Mouse (Mus musculus): ENCODE results near the gene Prss40.
"Not testable (repeated sequence)": the region's sequence is repeated elsewhere in the genome, so short reads cannot be mapped to it uniquely, and the experiment has no call there.

The Prss40 gene

DNA sequence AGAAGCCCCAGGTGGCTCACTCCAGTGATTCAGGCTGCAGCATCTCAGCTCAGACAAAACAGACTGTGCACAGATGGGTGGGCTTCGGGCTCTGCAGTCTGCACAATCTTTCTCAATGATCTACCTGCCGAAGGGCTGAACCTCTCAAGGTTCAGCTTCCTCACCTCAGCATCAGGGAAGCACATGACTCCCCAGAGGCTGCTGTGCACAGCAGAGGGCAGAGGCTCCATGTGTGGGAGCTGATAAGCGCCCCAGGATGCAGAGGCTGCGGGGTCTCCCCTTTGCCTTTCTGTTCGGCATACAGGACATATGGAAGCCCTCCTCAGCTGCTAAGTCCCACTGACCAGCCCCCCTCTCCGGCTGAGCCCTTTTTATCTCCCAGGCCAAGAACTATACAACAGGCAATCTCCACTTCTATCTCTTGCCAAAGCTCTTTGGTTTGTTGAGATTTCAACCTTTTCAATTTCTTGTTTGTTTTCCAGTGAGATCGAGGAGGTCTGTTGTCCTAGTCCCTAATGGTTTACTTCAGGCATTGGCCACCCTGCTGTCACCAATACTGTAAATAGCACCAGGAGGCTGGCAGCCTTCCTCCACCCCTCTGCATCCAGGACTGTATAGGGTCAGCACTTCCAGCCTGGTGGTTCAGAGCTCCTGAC lies 25.6 kb downstream of the Prss40 start, which contains the start of gene Cfc1:
Gene Cfc1, plus strand, starts transcription at position 606 of the 656 bp plus-strand sequence.
- in situ Hi-C loops (cut with MboI, MseI) = not testable (repeated sequence)

DNA sequence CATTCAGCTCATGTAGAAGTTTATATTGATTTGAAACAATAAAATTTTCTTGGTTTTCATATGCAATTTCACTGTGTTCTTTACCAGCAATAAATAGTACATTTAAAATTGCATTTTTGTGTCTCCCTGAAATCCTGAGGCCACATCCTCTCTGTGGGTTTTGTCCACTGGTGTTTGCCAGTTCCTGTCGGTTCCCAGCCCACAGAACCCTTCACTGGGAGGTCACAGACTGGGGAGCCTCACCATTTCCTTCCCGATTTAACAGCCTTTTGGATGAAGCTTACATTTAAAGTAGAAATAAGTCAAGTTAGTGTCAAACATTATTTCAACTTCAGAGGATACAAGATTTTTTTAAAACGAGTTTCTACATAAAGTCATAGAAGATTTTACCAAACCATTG lies 26.2 kb downstream of the Prss40 start:
- in situ Hi-C loops (cut with MboI, MseI) = not testable (repeated sequence)

DNA sequence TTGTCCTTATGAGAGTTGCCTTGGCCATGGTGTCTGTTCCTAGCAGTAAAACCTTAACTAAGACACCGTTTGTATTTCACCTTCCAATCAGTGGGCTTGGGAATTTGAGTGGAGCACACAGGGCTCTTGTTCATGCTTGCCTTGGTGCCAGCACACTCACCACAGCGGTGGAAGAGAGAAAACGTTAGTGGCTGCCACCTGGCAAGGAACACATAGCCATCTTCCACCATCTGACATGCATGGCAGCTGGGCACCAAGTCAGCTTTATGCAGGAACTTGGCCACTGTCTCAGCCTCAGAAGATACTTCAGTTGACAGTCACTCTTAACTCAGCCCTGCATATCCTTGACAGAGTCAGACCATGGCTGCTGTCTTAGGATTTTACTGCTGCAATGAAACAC lies 37.1 kb downstream of the Prss40 start:
- in situ Hi-C loops (cut with MboI, MseI) = no loop called here

DNA sequence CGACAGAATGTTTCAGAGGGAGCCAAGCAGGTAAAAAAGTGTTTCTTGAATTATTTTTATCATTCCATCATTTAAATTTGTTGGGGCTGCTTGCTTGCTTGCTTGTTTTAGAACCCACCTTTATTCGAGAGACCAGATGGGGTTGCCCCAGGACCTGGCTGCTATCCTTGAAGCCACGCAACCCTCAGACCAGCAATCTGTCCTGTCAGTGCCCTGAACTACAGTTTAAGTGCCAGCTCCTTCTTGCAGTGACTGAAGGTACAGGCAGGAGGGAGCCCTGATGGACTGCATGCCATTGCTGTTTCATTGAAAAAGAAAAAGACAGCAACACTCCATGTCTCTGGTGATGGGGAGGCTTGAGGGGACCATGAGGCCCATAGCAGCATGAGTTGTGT lies 37.9 kb downstream of the Prss40 start:
- in situ Hi-C loops (cut with MboI, MseI) = no loop called here

DNA sequence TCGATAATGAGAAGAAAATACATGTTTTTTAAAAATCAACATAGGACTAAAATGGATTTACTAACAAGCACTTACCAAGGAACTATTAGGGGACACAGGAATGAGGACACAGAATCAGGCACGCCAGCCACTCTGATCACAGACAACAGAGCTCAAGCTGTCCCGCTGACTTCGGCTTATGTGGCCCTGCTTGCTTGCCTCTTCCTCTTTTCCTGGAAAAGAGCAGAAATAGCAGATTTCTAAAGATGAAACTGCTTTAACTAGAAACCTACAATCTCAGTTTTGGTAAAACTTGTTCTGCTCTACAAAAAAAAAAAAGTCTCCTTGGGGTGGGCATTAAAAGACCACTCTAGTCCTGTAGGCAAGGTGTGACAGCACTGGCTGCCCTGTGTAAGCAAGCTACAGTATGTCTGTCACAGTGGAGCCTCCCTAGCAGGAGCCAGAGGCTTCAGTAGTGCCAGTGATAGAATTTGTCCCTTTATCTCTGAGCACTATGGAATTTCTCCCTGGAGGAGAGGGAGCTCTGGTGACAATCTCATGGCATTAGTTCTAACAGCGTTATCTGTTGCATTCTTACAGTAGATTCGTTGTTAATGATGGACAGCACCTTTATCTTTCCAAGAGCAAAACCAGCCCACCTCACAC lies 38.4 kb downstream of the Prss40 start:
- in situ Hi-C loops (cut with MboI, MseI) = no loop called here

DNA sequence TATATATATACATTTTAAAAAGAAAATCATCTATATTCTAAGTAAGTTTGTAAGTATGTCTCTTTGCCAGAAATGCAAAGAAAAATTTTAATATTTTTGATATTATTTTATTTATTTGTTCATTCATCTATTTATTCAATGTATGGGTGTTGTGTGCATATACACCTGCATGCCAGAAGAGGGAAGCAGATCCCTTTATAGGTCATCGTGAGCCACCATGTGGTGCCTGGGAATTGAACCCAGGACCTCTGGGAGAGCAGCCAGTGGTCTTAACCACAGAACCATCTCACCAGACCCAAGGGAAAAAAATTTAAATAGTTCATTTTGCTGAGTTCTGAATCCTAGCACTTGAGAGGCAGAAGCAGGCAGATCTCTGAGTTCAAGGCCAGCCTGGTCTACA lies 42.5 kb downstream of the Prss40 start:
- in situ Hi-C loops (cut with MboI, MseI) = loop anchor here in 1 of 2 experiments (10.0 kb wide), 1 partner anchor 77 kb away; no protein-coding TSS in a partner anchor

DNA sequence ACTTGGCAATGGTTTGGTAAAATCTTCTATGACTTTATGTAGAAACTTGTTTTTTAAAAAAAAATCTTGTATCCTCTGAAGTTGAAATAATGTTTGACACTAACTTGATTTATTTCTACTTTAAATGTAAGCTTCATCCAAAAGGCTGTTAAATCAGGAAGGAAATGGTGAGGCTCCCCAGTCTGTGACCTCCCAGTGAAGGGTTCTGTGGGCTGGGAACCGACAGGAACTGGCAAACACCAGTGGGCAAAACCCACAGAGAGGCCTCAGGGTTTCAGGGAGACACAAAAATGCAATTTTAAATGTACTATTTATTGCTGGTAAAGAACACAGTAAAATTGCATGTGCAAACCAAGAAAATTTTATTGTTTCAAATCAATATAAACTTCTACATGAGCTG lies 42.9 kb downstream of the Prss40 start:
- in situ Hi-C loops (cut with MboI, MseI) = loop anchor here in 1 of 2 experiments (10.0 kb wide), 1 partner anchor 77 kb away; no protein-coding TSS in a partner anchor

DNA sequence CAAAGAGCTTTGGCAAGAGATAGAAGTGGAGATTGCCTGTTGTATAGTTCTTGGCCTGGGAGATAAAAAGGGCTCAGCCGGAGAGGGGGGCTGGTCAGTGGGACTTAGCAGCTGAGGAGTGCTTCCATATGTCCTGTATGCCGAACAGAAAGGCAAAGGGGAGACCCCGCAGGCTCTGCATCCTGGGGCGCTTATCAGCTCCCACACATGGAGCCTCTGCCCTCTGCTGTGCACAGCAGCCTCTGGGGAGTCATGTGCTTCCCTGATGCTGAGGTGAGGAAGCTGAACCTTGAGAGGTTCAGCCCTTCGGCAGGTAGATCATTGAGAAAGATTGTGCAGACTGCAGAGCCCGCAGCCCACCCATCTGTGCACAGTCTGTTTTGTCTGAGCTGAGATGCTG lies 43.4 kb downstream of the Prss40 start:
- in situ Hi-C loops (cut with MboI, MseI) = loop anchor here in 1 of 2 experiments (10.0 kb wide), 1 partner anchor 78 kb away; no protein-coding TSS in a partner anchor

DNA sequence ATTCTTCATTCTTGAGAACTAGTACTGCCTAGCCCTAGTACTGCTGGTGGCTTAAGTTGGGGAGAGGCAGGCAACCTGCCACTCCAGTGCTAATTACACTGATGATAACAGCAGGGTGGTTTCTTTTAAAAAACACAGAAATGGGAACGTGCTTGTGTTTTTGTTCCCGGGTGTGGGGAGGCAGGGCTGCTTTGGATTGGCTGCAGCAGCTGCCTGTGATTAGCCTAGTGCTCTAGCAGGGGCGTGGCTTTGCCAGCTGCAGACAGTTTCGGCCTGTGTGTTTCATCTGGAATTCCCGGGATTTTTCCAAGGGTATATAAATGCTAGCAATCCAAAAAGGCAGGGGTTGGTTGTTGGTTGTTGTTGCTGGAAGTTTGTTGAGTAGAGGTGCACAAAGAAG lies 44.1 kb downstream of the Prss40 start:
- in situ Hi-C loops (cut with MboI, MseI) = loop anchor here in 1 of 2 experiments (10.0 kb wide), 1 partner anchor 78 kb away; no protein-coding TSS in a partner anchor

DNA sequence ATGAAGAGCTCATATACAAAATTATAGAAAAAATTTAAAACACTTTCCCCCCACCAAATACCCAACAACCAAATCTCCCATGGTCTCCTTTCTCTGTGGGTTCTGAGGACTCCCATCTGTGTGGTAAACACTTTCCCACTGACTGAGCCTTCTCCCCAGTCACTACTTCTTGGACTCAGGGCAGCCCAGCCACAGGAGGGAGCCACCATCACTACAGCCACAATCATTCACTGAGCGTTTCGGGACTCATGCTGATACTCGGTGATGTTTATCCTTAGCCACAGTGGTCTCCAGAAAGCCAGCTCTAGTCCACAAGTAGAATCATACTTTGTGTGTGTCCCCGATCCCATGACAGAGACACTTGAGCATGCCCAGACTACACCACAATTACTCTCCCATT lies 47.7 kb downstream of the Prss40 start:
- in situ Hi-C loops (cut with MboI, MseI) = loop anchor here in 1 of 2 experiments (10.0 kb wide), 1 partner anchor 82 kb away; no protein-coding TSS in a partner anchor

DNA sequence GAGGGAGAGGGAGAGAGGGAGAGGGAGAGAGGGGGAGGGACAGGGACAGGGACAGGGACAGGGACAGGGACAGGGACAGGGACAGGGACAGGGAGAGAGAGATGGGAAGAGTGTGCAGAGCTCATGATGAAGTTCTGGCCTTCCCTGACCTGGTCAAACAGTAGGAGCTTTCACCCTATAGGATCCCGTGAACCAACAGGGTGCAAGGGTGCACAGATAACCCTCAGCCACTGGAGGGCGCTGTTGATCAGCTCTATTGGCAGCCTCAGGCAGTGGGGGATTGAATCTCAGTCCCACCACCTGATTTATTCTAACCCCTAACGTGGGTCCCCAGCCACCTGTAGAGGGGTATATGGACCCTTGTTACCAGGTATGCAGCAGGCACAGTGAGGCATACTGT lies 49.7 kb downstream of the Prss40 start:
- in situ Hi-C loops (cut with MboI, MseI) = loop anchor here in 1 of 2 experiments (10.0 kb wide), 1 partner anchor 84 kb away; no protein-coding TSS in a partner anchor

DNA sequence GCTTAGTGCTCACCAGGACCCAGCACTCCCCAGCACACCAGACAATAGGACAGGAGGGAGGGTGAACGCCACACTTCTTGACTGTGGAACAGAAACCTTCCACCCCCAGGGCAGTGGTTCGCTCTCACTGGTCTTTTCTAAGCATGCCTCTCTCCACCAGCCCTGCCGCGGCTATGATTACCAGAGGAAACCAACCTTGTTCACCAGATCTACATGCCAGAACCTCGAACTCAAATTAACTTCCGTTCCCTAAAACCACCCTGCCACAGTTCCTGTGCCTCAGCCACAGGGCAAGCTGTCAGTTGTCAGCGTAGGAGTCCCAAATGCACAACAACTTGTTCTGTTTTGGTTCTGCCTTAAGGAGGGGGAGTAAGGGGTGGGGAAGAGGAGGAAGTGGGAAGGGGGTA lies 50.2 kb downstream of the Prss40 start:
- in situ Hi-C loops (cut with MboI, MseI) = loop anchor here in 1 of 2 experiments (10.0 kb wide), 1 partner anchor 84 kb away; no protein-coding TSS in a partner anchor

DNA sequence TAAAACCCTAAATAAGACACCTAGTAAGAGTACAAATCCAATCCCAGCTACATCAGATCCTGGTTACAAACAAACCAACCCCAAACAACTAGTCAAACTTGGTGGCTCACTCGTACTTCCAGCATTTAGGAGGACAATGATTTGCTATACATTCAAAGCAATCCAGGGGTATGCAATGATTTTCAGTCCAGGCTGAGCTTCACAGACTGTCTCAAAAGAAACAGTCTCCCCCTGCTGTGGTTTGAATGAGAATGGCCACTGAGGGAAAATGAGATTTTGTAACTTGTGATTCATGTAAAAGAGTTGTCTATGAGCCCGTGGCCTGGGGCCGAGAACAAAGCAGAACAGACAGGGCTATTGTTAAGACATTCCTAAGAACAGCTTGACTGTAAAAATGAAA lies 52.8 kb downstream of the Prss40 start:
- in situ Hi-C loops (cut with MboI, MseI) = loop anchor here in 1 of 2 experiments (5.0 to 10.0 kb wide), 2 partner anchors 84 to 1033 kb away; no protein-coding TSS in a partner anchor

DNA sequence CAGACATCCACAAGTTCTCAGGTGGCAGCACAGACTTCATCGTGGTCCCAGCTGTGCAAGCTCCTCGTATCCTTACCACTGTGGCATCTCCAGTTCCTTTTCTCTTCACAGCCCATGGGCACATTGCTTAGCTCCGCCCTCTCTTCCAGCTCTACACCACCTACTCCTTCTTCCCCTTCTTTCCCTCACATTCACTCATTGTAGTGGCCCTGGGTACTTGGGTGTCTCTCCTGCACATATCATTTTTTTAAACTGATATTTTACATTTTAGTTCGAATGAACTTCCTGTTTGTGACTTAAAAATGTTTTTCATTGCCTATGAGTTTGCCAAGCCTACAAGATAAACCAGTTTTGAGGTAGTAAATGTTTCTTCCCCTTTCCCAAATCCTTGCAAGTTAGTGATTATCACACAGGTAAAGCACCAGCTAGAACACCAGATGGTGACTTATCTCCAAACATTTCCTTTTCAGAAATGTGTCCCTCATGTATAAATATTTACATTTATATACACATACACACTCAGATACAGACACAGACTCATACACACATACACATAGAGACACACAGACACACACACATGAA lies 54.7 kb downstream of the Prss40 start:
- in situ Hi-C loops (cut with MboI, MseI) = loop anchor here in 1 of 2 experiments (5.0 to 10.0 kb wide), 2 partner anchors 86 to 1031 kb away; no protein-coding TSS in a partner anchor

DNA sequence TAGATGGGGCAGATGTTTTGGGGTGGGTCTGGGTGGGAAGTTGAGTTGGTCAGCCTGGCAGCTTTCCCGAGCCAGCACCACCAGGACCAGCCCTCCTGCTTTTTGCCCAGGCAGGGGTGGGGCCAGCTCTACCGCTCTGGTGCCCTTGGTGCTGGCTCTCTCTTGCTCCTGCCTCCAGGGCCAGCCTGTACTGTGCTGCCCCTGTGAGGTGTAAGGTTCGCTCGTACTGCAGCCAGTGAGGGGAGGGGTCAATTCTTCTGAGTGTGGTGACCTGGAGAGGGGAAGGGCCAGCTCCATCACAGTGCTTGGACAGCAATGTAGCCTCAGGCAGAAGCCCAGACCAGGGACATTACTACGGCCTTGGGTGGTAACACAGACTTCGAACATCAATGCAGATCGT lies 55.4 kb downstream of the Prss40 start:
- in situ Hi-C loops (cut with MboI, MseI) = loop anchor here in 1 of 2 experiments (5.0 to 10.0 kb wide), 2 partner anchors 87 to 1031 kb away; no protein-coding TSS in a partner anchor

DNA sequence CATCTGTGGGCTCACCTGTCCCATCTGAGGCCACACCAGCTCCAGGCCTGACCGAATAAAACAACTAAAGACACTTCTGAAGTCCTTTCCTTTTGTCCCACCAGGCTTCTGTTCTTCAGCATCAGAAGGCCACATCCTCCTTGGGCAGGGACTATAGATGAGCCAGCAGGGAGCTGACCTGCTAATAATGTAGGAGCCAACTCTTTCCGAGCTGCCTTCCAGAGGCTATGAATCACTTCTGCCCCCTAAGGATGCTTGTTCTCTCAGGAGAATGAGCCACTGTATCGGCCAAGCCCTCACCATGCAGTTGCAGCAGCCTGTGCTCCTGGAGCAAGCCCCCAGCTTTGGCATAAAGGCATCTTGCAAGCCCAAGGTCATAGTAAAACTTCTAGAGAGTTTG lies 57.8 kb downstream of the Prss40 start:
- in situ Hi-C loops (cut with MboI, MseI) = loop anchor here (5.0 to 10.0 kb wide), 2 partner anchors 54 to 1028 kb away; no protein-coding TSS in a partner anchor

All from T-helper 17 cell (primary cell).